Mouse (Mus musculus): ENCODE data around the gene Rpa3.

The Rpa3 gene

DNA sequence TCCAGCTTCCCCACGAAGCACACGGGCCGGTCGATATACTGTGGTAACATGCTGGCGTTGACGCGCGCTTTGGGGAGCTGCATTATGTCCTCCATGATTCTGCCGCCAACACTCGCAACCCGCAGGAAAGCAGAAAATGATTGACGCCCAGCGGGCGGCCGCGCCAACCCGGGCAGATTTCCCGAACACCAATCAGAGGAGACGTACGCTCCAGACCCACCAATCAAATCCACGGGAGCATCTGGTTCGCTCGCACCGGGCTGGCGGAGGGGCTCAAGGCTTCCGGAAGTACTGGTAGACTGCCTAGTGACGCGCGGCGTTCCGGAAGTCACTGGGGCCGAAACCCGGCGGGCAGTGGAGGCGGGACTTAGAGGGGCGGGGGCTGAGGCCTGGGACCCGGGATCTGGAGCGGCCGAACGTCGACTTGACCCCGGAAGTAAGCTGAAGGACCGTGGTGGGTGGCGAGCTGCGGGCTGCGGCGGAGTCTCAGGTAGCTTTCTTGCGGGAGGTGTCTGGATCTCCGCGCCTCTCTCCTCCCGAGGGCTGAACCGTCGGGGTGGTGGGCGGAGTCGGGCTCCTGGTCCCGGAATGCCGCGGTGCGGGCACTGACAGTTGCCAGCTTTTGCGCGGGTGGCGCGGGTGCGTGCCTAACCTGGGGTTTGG is at the start of gene Rpa3, which contains the start of the genes Umad1 and Gm45062:
Gene Rpa3, minus strand, starts transcription at position 170 of the 663 bp plus-strand sequence.
Gene Umad1, plus strand, starts transcription at position 285 of the 663 bp plus-strand sequence.
Gene Gm45062, plus strand, starts transcription at position 447 of the 663 bp plus-strand sequence.
- peak; percentile 99 for DNase-seq

DNA sequence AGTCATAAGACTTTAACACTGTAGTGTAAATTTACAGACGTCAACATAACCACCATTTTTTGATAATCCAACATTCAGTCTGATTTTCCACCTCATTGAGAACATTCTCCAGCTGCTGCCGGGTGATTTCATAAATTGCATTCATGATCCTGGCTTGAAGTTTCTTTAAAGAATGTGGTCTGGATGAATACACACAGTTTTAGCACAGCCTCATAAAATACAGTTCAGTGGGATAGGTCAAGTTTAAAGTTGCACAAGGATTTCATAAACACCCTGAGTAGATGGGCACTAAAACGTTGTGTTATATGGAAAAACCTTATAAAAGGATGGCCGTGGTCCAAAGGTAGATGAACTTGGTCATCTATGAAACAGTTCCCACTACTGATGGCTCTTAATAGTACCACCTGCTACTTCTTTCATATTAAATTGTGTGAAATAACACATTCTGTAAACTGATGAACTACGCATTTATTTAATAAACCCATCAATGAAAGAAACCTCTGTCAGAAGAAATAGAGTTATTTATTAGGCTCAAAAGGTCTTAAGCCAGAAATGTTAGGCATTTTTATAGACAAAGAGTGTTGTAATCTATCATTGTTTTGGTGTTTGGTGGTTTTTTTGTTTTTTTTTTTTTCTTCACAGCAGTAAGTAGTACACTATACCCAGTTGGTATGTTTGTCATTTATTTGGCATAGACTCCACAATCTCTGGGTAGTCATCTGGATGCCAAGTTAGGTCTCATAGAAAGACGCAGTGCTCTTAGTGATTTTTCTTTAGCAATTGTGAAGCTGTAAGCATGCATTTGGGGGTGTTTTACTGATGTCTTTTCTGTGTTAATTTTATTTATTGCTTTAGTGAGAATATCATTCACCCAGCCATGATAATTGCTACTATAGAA is 49.2 kb upstream of the Rpa3 start:
- DNase-seq, result no peak

DNA sequence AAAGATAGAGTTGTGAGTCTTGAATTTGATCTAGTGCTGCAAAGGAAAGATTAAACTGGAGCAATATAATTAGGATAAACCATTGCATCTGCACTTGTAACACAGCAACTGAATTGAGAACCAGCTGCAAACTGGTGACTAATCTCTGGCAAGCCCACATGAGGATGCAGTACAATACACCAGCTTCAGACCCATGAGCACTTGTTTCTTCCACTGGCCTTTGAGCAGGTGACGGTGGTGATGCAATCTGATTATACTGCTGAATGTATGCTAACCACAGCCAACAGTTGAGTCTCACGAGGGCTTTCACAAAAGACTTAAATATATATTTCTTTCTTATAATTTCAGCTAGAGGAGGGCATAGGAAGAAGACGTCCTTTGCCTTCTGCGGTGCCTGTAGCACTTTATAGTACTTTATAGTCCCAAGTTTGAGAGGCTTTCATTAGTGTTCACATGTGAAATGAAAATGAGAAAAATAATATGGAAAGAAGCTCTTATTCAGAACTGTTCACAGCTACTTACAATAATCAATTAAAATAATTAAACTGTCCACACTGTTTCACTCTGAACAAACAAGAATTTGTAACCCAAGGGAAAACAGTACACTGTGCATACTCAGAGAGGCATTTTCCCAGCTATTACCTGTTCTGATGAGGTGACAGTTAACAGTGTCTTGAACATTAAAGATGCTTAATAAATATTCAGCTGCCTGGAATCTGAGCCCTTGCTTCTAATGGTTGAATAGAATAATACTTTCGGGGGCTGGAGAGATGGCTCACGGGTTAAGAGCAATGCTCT is 40.3 kb upstream of the Rpa3 start:
- no peak for DNase-seq

DNA sequence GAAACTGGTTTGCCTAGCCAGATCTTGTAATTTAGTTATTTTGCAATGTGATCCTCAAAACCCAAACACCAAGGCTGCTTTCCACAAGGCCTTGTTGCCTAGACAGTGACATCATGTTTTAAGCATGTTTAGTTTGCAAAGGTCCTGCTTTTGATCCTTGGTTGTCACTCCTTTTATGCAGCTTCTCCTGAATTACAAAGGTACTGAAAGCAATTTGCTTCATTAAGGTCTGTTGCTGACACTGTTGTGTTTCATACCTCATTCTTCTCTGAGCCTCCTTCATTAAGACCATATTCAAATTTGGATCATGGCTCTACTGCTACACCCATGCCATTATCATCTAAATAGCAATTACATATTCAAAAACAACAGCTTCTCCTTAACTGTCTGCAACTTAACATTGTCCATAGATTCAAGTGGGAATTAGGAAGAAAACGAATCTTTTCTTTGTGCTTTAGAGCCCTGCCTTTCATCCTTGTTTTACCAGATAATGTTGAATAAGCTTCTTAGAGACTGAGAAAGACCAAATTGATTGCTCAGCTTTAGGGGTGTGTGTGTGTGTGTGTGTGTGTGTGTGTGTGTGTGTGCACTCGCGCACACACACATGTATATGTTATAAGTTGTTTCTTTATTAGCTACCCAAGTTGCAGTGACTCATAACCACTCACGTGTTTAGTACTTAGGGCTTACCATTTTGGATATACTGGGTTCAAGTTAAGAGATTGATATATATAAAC is 35.2 kb upstream of the Rpa3 start:
- no peak for DNase-seq

DNA sequence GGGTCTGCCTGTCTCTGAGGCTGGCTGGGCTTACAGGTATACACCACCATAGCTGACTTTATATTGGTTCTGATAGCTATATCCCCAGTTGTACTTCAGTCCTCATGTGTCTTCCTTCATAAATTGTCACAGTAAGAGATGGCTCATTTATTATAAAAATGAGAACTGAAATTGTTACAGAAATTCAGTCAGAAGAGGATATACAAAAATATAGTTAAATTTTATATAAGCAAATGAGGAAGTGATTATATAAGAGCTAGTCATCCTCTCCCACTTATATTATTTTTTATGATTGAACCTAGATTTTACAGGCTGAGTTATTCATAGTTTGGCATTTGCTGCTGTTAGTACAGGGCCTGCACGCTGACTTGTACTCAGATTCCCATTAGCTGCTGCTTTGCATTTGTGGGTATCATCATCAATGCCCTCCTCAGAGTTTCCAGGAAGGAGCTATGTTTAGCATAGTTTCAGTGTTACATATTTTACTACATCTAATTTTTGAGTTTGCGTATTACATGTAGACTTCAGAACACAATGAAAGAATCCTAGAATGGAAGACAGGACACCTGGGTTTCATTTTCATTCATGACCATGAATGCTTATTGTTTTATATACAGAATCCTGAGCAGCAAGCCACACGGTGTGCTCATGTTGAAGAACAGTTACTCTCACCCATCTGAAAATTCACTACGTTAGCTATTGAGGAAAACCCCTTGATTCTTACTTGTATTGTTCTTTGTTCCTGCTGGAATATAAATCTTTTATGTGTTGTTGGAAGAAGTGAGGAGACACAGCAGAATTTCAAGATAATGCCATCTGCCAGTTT is 30.0 kb upstream of the Rpa3 start:
- DNase-seq, result no peak

DNA sequence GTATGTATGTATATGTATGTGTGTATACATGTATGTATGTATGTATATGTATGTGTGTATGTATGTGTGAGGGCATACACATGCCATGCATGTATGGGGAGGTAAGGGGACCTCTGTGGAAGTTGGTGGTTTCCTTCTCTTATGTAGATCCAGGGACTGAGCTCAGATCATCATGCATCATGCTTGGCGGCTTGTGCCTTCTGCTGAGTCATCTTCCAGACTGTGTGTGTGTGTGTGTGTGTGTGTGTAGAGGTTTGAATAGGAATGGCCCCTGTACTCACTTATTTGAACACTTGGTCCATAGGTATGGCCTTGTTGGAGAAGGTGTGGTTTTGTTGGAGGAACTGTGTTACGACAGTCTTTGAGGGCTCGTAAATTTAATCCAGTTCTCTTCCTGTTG is 27.2 kb upstream of the Rpa3 start:
- no peak for DNase-seq

DNA sequence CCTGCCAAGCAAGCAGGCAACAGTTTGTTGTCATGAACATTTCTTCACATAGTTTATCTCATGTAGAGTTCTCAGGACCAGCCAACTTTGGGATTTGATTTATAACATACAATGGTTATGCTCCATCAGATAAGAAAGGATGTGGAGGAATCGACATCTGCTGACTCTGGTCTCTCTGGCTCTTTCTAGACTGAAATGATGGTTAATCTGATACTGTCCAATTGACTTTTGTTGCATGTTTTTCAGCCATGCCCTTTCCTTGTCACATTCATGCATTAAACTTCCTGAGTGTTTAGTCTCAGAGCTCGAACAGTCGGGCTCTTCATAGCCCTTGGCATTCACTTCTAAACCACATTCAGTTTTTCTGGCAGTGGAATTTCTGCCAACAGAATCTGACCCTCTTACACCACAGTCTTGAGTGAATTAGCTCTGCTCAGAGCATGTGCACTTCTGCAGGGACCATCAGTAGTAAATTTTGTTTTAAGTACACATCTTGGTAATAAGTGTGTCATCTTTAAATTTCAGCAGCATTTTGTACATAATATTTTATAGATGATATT is 26.5 kb upstream of the Rpa3 start:
- no peak for DNase-seq

DNA sequence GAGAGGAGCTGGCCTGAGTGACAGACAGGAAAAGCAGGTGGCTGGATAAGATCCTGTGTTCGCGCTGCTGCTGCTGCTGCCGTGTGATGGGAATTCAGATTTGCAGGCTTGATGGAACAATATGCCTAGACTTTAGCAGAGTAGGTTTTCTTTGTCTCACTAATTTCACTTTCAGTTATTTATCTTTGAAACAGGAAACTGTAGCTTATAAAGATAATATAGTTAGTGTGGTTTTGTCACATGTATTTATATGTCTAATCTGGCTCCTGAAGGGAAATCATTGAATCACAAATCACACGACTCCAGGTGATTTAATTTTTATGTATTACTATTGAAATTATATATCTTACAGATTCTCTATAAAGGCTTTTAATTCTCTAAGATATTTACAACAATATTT is 24.3 kb upstream of the Rpa3 start:
- DNase-seq, result no peak

DNA sequence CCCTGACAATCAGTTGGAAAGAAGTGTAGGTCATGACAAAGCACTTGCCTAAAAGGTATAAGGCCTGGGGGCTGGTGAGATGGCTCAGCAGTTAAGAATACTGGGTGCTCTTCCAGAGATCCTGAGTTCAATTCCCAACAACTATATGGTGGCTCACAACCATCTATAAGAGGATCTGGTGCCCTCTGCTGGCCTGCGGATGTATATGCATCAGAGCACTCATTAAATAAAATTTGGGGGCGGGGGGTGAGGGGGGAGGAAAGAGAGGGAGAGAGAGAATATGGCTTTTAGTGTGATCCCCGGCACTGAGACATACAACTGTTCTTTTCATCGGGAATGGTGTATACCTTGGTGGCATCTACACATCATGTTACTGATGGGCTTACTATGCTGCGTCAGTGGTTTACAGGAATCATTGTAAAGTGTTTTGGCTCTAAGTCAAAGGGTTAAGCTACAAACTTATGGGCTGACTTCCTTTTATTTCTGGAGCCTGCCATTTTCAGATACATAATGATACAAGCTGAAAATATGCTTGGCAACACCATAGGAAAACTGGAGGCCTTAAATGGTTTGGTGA is 19.5 kb upstream of the Rpa3 start:
- no peak for DNase-seq

DNA sequence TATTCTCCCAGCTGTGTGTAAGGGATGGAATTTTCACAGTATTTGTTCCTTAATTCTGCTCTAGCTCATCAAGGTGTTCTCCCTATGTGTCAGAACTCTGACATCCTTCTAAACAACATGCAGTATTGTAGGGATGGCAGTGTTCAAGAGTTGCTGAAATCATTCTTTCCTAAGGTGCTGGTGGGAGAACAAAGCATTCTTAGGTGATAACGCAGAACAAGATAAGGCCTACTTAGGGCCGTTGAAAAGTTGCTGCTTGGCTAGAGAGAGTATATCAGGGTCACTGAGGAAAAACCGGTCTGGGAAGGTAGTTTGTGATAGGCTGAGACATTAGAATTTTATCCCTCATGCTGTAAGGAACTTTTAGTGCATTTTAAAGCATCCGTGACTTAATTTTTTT is 17.5 kb upstream of the Rpa3 start:
- DNase-seq, result no peak

DNA sequence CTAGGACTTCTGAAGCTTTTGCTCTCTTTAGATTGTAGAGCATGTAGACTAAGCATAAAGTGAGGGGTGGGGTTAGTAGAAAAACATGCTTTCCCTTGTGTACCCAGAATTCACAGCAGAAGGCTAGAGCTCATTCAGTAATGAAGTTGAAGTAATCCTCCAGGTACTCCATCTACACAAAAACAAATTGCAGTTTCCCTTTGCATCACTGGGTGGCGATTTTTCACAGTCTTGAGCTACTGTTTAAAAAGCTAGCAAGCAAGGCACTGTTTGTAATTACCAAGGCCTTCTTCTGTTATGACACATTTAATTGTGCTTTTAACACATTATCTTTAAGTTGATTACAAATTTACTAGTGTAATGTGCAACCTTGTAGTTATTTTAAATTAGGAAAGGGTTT is 16.1 kb upstream of the Rpa3 start:
- peak; percentile 65 for DNase-seq

DNA sequence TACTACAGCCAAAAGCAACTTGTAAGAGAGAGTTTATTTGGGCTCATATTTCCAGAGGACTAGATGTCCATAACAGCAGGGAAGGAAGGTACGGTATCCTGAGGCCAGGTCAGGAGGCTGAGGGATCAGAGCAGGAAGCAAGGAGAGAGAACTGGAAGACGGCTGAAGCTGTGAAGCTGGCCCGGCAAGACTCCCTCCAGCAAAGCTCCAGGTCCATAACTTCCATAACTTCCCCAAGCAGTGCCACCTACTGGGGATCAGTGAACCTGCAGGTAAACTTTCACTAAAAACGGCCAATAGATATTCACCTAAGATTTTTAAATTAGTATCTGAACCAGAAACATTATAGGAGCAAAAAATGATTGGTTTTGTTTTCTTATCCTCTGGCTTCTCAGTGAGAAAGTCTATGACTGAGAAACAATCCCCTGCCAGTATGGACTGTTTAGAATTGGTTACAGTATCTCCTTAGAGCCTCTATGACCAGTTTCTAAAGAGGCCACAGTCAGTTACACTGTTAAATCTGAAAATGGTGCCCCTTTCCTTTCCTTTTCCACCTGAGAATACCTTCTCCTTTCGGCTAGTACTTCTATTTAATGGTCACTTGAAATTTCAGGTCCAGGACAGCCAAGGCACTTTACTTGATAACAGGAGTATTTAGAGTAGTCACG is 15.5 kb upstream of the Rpa3 start:
- DNase-seq, result no peak

DNA sequence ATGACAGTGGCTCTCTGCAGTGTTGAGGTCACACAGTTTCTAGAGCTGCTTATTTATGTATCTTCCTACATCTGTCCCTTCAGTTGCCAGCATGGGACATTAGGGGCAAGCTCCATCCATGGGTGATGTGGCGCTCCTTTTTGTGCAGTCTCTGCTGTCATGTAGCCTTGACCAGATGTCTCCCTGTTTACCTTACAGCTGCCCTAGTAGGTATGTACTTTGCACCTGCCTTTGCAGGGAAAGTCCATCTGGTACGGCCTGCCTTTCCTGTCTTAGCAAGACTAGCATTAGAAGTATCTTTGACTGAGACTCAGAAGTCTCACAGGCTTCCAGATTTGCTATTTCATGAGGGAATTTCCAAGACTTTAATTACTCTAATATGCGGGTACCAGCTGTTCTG is 12.1 kb upstream of the Rpa3 start:
- no peak for DNase-seq

DNA sequence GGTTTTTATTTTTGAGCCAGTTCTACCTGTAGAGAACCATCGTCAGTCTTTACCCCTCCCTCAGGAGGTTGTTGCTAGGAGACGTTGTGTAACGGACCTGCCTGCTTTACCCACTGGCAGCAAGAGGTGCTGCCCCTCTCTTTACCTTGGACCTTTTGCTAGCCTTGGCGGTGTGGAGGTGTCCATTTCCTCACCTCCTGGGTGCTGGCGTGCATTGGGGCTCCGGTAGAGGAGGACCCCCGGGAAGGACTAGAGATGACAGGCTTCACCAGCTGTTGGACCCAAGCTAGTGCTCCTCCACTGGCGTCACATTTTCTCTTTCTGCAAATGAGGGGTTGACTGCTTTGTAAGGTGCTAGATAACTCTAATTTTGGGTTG is 683 bp upstream of the Rpa3 start:
- no peak for DNase-seq

DNA sequence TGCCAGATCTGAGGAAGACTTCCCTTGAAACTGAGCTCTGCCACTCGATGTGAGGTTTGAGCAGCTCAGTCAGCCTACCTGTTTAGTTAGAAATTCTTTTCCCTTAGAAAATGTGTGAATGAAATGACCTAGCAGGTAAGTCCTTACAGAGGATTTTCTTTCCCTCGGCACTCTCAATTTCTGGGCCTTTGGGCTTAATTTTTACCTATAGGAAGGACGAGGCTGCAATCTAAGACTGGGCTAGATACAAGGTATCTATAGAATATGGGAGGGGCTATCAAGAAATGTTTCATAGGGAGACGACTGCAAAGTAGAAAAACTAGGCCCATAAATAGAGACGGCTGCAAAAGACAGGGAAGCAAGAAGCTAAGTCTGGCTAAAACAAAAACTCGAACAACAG is 657 bp downstream of the Rpa3 start:
- DNase-seq, result no peak

DNA sequence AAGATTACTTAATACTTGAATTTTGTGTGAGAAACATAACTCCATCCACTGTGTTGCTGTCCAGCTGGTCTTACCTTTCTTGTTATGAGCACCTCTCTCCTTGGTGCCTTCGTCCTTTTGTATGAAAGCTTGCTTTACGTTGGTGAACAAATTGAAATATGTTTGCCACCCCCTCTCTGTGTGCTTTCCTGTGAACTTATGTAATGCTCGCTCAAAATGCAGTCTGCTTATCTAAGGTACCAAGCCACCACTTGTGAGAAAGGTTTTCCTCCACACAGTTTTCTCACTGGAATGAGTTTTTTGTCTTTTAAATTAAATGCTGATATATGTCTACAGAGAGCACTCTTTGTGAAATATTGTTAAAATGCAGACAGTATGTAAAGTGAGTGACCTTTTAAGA is 30.4 kb downstream of the Rpa3 start:
- DNase-seq, result no peak

DNA sequence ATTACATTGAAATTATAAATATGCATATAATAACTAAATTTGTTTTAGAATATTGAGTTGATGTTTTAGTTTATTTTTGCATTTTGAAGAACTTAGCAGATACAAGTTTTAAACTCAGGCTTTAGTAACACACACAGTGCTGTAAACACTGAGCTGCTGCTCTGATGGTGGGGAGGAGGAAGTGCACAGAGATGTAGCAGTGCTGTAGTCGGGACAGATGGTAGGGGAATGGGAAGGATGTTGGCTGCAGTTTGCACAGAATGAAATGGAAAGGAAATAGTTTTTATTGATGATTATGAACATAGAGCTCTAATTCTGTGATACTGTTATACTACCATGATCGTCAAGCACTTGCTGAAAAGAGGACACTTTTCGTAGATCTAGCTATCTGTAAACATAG is 31.9 kb downstream of the Rpa3 start:
- no peak for DNase-seq

DNA sequence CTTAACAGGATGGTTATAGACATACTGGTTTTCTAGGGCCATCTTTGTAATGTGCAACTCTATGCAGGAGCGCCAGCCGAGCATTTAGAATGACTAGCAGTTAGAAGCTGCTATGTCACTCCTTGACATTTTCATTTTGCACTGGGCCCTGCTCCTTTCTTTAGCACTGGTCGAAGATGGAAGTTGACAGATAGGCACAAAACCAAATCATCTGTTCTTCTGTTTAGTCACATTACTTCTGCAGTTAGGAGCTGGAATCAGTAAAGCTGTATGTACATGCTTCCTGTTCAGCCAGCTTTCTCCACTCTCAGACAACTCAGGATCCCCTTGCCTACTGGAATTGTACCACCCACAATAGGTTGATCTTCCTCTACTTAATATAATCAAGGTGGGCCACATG is 48.3 kb downstream of the Rpa3 start:
- DNase-seq, result no peak

DNA sequence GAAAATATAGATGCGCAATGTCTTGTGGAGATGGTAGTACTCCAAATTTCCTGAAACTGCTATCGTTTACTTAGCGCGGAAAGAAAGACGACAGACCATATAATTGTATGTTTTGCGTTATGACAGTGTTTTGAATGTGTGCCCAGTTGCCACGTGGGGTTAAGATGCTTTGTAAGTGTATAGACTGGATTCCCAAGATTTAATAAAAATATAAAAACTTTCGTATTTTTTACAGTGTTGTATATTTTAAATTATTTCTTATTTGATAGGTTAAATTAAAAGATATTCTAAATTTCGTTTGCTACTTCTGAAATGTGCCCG is 49.1 kb downstream of the Rpa3 start:
- no peak for DNase-seq

DNA sequence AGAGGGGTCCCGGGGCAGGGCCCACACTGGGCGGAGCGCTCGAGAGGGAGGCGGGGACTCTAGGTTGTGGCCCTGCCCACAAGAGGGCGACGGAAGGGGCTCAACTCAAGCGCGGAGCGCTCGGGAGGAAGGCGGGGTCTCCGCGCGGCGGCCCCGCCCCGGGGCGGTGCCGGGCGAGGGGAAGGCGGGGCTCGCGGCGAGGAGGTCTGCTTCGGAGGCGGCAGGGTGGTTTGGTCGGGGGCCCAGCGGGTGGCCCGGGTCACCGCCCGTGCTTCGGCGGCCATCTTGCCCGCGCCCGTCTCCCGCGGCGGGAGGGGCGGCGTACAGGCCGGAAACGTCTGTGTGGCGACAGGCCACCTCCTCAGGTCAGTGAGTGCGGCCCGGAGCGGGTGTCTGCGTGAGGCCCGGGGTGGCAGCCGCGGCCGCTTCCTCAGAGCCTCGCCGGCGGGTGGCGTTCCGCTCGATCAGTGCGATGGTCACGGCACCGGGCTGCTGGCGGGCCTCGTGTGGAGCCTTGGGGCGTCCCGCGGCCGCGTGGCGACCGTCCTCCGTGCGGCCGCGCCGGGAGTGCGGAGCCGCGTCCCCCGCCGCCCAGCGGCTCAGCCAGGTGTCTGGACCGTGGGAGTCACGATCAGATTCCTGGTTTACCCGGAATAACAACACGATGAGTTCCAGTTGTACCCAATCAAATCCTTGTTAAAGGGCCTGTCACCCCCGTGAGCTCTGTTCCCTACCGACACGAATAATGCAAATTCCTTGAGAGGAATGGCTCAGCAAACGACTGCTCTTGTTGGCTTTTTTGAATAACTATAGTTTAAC is 49.7 kb downstream of the Rpa3 start, which contains the start of gene Mios:
Gene Mios, plus strand, starts transcription at position 176 of the 819 bp plus-strand sequence.
- DNase-seq, result peak; percentile 83
